Mouse (Mus musculus) limb, embryonic 11.5 days (tissue): ENCODE measurements around the gene Jph4. TPM values are rescaled to one million over a fixed set of nuclear protein-coding genes. Genes with fewer than 3 reads are reported as not detected.
A peak's percentile ranks its signal among the peaks of the same experiment; 100 is the strongest.

Source experiments
- ATAC-seq: fragments of 200-750 bp; cut with Nextera tagmentation; 2 replicates; pipeline ENCODE4 v1.8.0; 2017; ENCODE audit warnings: low read depth; ENCODE audit not compliant: insufficient number of reproducible peaks, low FRiP score, low TSS enrichment
- DNase-seq: peaks from one replicate; pipeline ENCODE4 v3.0.0-alpha.2; 2015; ENCODE audit warnings: low spot score
- H3K27ac ChIP-seq: fragments of 300-500 bp; sonication (generic); replicated peaks from 2 replicates; pipeline ENCODE4 v1.5.1; 2014; ENCODE audit warnings: low read depth, mild to moderate bottlenecking, low read length
- H3K27me3 ChIP-seq: fragments of 300-500 bp; sonication (generic); 2 replicates; pipeline ENCODE4 v1.6.1; 2014; ENCODE audit warnings: mild to moderate bottlenecking, low read length, mixed read lengths; ENCODE audit not compliant: control insufficient read depth, insufficient read depth
- H3K36me3 ChIP-seq: fragments of 300-500 bp; sonication (generic); 2 replicates; pipeline ENCODE4 v1.6.1; 2014; ENCODE audit warnings: mild to moderate bottlenecking, low read length, moderate library complexity, mixed read lengths; ENCODE audit not compliant: control insufficient read depth, insufficient read depth
- H3K4me1 ChIP-seq: fragments of 300-500 bp; sonication (generic); 2 replicates; pipeline ENCODE4 v1.6.1; 2014; ENCODE audit warnings: low read length, mixed read lengths; ENCODE audit not compliant: control insufficient read depth, insufficient read depth
- H3K4me2 ChIP-seq: fragments of 300-500 bp; sonication (generic); 2 replicates; pipeline ENCODE4 v1.6.1; 2014; ENCODE audit warnings: low read depth, mild to moderate bottlenecking, moderate library complexity; ENCODE audit not compliant: severe bottlenecking
- H3K4me3 ChIP-seq: fragments of 300-500 bp; sonication (generic); 2 replicates; pipeline ENCODE4 v1.5.1; 2014; ENCODE audit warnings: low read depth, low read length
- H3K9ac ChIP-seq: fragments of 300-500 bp; sonication (generic); 2 replicates; pipeline ENCODE4 v1.6.1; 2014; ENCODE audit warnings: mild to moderate bottlenecking, low read length
- H3K9me3 ChIP-seq: fragments of 300-500 bp; sonication (generic); 2 replicates; pipeline ENCODE4 v1.6.1; 2016; ENCODE audit warnings: low read length; ENCODE audit not compliant: control insufficient read depth
- WGBS: fragments of 180-500 bp; shearing (Covaris S2); extraction: QIAGEN DNeasy Blood & Tissue Kit; methylation state at CpG from one replicate; pipeline ENCODE4 v1.1.7; 2014; 5-methylcytosine and 5-hydroxymethylcytosine counted together
- polyA plus RNA-seq: library from polyadenylated mRNA; unstranded; fragments of >200 nt; fragmentation: Nextera tagmentation; extraction: Ambion mirVana; gene quantifications from 2 replicates; pipeline ENCODE4 v1.2.1, GENCODE M21; 2014

The Jph4 gene
- polyA plus RNA-seq, 1 experiment from 2014 or later, result 0.17 TPM

DNA sequence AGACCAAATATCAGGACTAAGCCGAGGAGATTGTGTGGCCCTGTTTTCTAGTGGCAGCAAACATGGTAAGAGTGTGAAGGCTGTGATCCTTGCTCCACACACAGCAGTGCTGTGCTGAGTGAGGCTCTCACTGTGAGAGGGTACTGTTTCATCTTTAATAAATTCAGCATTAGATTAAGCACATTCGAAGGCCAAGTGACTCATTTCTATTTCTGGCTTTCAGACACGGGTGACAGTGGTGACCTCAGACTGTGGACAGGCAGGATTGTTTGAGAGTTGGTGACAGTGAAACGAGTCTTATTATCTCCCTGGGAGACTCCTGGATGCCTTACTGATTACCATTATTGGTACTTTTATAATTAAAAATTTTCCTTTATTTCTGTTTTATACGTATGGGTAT, 9.0 kb upstream of the Jph4 start:
- no peaks in the 10 kb centered on the region for H3K27me3 ChIP-seq
- H3K4me1 ChIP-seq, result peaks cover 8% of the 10 kb centered on the region; the same call in 1 of the 2 replicates
- no peak overlapping the region for H3K4me3 ChIP-seq
- no peak overlapping the region for H3K9ac ChIP-seq
- ATAC-seq (no peak), DNase-seq (no peak)
- H3K36me3 ChIP-seq, result no peaks in the 10 kb centered on the region
- WGBS, result 89% methylated on average over 5 of the region's 5 CpGs
- H3K9me3 ChIP-seq, result no peaks in the 10 kb centered on the region
- H3K4me2 ChIP-seq, result no peak overlapping the region
- no peak overlapping the region for H3K27ac ChIP-seq

DNA sequence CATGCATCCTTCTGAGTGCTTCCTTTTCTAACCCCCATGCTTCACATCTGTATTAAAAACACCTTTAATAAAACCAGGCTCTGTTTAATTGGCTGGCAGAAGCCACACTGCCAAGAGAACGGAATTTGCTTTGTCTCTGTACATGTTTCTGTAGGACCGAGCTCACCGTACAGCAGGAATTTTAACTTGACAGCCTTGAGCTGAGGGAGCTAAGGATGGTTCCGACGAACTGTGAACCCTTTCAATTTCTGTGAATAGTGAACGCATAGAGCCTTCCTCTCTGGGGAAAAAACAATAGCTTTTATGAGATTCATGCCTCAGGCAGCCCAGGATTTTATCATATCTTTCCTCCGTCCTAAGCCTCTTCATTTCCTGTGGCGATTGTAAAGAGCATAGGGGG, 5.6 kb upstream of the Jph4 start:
- no peak overlapping the region for H3K27ac ChIP-seq
- ATAC-seq (no peak), DNase-seq (no peak)
- H3K4me1 ChIP-seq, result peaks cover 8% of the 10 kb centered on the region; the same call in 1 of the 2 replicates
- H3K27me3 ChIP-seq, result peaks cover 7% of the 10 kb centered on the region
- peak overlapping the region; percentile 31; the same call in 1 of the 2 replicates for H3K4me2 ChIP-seq
- no peak overlapping the region for H3K4me3 ChIP-seq
- no peaks in the 10 kb centered on the region for H3K36me3 ChIP-seq
- H3K9me3 ChIP-seq, result no peaks in the 10 kb centered on the region
- WGBS, result 66% methylated on average over 8 of the region's 8 CpGs
- H3K9ac ChIP-seq, result peak overlapping the region; percentile 13; the same call in 1 of the 2 replicates

DNA sequence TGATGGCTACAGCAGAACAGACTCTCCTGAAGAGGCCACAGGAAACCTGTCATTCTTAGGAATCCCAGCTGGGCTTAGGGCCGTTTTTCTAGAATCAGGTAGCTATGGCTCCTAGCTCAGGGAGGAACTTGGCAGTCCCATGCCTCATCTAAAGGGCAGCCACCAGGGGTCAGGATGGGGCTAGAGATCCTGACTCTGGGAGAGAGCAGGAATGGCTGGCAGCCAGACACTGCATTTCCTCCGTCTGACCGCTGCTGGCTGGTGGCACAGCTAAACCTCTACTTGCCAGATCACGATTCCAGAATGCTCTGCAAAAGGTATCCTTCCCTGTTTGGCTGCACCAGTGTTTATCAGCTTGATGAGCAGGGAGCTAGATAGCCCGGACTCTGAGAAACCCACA, 5.2 kb upstream of the Jph4 start:
- H3K4me2 ChIP-seq, result peak overlapping the region; percentile 31; the same call in 1 of the 2 replicates

GRCm38 (mm10) chr14:55119421-55120134, 2.8 kb upstream of the Jph4 start:
- peaks cover 8% of the 10 kb centered on the region; the same call in 1 of the 2 replicates for H3K4me1 ChIP-seq
- H3K4me2 ChIP-seq, result no peak overlapping the region
- H3K27me3 ChIP-seq, result peaks cover 30% of the 10 kb centered on the region
- no peak overlapping the region for H3K27ac ChIP-seq
- no peaks in the 10 kb centered on the region for H3K9me3 ChIP-seq
- DNase-seq (no peak), ATAC-seq (no peak)
- no peaks in the 10 kb centered on the region for H3K36me3 ChIP-seq
- no peak overlapping the region for H3K9ac ChIP-seq
- 72% methylated on average over 4 of the region's 4 CpGs for WGBS
- no peak overlapping the region for H3K4me3 ChIP-seq

More for the DNA sequence above, 5.2 kb upstream of the Jph4 start:
- H3K9ac ChIP-seq, result peak overlapping the region; percentile 13; the same call in 1 of the 2 replicates
- no peak overlapping the region for H3K27ac ChIP-seq
- H3K4me3 ChIP-seq, result no peak overlapping the region
- peaks cover 11% of the 10 kb centered on the region for H3K27me3 ChIP-seq
- DNase-seq, result peak; percentile 86
- H3K4me1 ChIP-seq, result peaks cover 8% of the 10 kb centered on the region; the same call in 1 of the 2 replicates
- H3K9me3 ChIP-seq, result no peaks in the 10 kb centered on the region
- peak; percentile 70; the same call in 1 of the 2 replicates for ATAC-seq
- H3K36me3 ChIP-seq, result no peaks in the 10 kb centered on the region
- WGBS, result 9% methylated on average over 5 of the region's 5 CpGs

DNA sequence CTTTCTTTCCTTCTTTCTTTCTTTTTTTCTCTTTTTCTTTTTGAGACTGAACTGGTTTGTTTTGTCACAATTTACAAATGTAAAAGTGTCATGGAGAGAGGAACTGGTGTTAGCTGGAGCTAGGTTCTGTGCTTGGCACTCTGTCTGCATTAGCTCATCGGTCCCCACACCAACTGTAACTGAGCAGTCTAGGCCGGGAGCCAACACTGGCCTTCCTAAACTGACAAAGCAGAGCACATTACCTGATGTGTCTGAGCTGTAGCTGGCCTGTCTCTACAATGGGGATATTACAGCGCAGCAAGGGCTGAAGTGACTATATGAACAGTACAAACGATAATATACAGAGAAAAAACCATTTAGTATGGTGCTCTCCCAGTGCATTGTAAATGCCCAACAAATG, 2.1 kb upstream of the Jph4 start:
- H3K27me3 ChIP-seq, result peaks cover 37% of the 10 kb centered on the region
- WGBS, result 82% methylated on average over 4 of the region's 4 CpGs
- ATAC-seq, result no peak

GRCm38 (mm10) chr14:55115846-55116245, 889 bp downstream of the Jph4 start:
- H3K36me3 ChIP-seq, result no peaks in the 10 kb centered on the region
- no peak overlapping the region for H3K9ac ChIP-seq
- peak overlapping the region; percentile 83; the same call in 1 of the 2 replicates for H3K4me2 ChIP-seq
- ATAC-seq (no peak), DNase-seq (no peak)
- H3K4me3 ChIP-seq, result peak overlapping the region; percentile 60; the same call in 1 of the 2 replicates
- H3K27ac ChIP-seq, result no peak overlapping the region
- peaks cover 50% of the 10 kb centered on the region for H3K27me3 ChIP-seq
- H3K9me3 ChIP-seq, result no peaks in the 10 kb centered on the region
- no peaks in the 10 kb centered on the region for H3K4me1 ChIP-seq
- WGBS, result 2% methylated on average over 8 of the region's 8 CpGs

More for the DNA sequence above, 2.1 kb upstream of the Jph4 start:
- H3K4me2 ChIP-seq, result no peak overlapping the region
- no peaks in the 10 kb centered on the region for H3K36me3 ChIP-seq
- no peaks in the 10 kb centered on the region for H3K9me3 ChIP-seq
- H3K9ac ChIP-seq, result no peak overlapping the region
- peaks cover 8% of the 10 kb centered on the region; the same call in 1 of the 2 replicates for H3K4me1 ChIP-seq
- H3K27ac ChIP-seq, result no peak overlapping the region
- no peak for DNase-seq
- no peak overlapping the region for H3K4me3 ChIP-seq

GRCm38 (mm10) chr14:55114759-55115701, 1.7 kb downstream of the Jph4 start:
- Histone ChIP-seq H3K9me3 (no peaks in the 10 kb centered on the region), H3K9ac (peak overlapping the region; percentile 52), H3K4me1 (no peaks in the 10 kb centered on the region), H3K27me3 (peaks cover 57% of the 10 kb centered on the region), H3K4me3 (peak overlapping the region; percentile 60), H3K27ac (no peak overlapping the region), H3K36me3 (no peaks in the 10 kb centered on the region), H3K4me2 (peak overlapping the region; percentile 83)
- peak; percentile 65 for DNase-seq
- peak; percentile 19; the same call in 1 of the 2 replicates for ATAC-seq
- under 1% methylated on average over 63 of the region's 78 CpGs for WGBS

DNA sequence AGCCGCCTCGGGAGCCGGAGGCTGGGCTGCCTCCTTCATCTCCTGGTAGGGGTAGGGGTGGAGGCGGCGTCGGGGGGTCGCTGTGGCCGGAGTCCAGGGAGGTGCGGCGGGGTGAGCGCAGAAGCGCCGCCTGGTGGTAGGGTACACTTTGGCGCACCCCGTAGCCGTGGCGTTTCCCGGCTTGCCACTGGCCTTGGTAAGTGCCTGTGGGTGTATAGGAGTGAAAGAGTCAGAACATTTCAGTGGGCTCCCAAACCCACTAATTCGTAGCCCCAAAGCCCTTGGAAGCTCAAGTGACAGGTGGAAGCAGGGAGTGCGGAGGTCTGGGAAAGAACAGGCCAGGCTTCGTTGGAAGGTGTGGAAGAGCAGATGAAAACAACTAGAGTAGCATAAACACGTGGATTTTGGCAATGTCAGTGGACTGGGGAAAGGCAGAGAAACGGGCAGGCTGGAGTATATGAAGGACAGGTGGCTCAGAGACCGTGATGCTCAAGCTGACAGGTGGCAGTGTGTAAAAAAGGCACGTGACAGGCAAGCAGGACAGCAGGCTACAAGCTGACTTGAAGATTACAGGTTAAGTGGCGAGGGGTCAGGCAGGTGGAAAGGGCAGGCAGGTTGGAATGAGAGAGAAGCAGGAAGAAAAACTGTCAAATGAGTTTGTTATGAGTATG, 2.6 kb downstream of the Jph4 start:
- no peak for ATAC-seq
- Histone ChIP-seq H3K27me3 (peaks cover 65% of the 10 kb centered on the region), H3K9ac (no peak overlapping the region)

More for the DNA sequence above, 2.6 kb downstream of the Jph4 start:
- no peak overlapping the region; the same call in 1 of the 2 replicates for H3K4me2 ChIP-seq
- no peak for DNase-seq
- H3K9me3 ChIP-seq, result no peaks in the 10 kb centered on the region
- H3K4me3 ChIP-seq, result peak overlapping the region; percentile 60; the same call in 1 of the 2 replicates
- H3K4me1 ChIP-seq, result peaks cover 4% of the 10 kb centered on the region
- WGBS, result 11% methylated on average over 26 of the region's 26 CpGs
- no peak overlapping the region for H3K27ac ChIP-seq
- no peaks in the 10 kb centered on the region for H3K36me3 ChIP-seq
